Mouse (Mus musculus): ENCODE measurements around the gene Tmem164.

GRCm38 (mm10) chrX:142682176-142682820 is 1.1 kb downstream of the Tmem164 start:
- no peak for TF ChIP-seq CTCF (IDR thresholded peaks at IDR 0.05; ENCODE audit: control insufficient read depth, insufficient read depth, low read length)
- TF ChIP-seq POLR2A (IDR thresholded peaks at IDR 0.05; ENCODE audit: borderline replicate concordance, control insufficient read depth, low read depth, low read length): no peak

Data from bone marrow, adult 2 months (tissue).